Mouse (Mus musculus) urinary bladder, postnatal 25 days (tissue): ENCODE data around the gene Mapk7.
A peak's percentile ranks its signal among the peaks of the same experiment; 100 is the strongest.

Source experiments
- DNase-seq: peaks from one replicate; pipeline ENCODE4 v3.0.0; 2022; ENCODE audit warnings: low spot score

Gene Mapk7

DNA sequence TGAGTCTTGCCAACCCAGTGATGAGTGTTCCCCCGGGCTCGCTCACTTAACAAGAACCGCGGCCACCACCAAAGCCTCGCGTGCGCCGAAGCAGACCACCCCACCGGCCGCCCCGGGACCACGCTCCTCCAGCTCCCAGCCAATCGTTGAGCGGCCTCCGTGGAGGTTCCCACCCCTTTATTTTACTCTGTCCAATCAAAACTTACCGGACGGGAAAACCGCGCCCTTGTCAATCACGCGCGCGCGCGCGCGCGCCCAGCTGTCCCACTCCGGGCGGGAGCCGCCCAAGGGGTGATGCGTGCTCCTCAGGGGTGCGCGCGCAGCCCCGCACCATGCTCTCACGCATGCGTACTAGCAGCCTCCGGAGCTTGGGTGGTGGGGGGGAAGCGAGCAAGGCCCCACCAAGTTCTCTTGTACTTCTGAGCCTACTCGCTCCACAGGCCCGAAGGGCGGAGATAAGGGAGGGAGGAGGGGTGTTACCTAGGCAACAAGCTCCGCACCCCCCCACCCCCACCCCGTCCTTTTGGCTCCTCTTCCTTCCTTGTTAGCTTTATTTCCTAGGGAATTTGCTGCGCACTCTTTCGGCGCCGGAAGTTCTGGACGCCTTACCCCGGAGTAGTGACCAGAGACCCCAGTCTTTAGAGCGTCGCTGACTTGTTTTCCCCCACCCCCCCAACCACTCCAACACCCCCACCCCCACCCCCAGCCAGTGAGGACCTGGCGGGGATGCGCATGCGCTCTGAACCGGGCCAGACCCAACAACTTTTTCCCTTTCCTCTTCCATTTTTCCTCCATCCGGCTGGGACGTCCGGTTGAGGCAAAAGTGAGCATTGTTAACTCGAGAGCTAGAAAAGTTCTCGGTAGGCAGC, at the start of gene Mapk7:
TSS of gene Mapk7 (minus strand) at position 278 of the 869 bp plus-strand sequence.
- peak; percentile 93 for DNase-seq

DNA sequence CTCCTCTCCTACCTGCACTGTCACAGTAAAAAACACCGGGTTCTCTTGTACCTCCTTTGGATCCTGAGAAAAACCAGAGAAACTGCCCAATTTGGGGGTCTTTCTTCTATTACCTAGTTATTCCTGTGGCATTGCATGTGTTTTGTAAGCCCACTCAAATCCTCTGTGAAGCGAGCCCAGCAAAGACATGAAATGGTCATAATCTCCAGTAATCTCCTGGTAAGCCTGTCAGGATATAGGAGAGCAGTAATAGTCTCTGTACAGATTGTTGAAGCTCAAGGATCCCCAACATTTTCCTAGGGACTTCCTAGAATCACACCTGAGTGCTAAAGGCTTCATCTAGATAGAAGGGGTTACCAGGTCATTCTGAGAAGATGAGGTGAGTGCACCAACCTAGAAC, 46.9 kb upstream of the Mapk7 start:
- DNase-seq, result no peak

DNA sequence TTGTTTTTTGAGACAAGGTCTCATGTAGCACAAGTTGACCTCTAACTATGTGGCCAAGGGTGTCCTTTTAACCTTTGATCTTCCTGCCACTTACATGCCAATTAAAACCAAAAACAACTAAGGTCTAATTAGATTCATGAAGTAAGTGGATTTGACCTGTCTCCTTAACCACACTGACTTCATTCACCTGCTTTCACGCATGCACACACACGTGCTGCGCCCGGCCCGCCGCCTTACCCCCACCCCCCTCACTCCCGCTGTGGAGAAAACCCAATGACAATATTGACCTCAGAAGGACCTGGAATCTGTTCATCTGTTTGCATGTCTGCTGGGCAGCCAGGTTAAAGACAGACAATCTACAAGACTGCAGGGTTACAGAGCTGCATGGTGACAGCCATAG, 46.4 kb upstream of the Mapk7 start:
- no peak for DNase-seq

DNA sequence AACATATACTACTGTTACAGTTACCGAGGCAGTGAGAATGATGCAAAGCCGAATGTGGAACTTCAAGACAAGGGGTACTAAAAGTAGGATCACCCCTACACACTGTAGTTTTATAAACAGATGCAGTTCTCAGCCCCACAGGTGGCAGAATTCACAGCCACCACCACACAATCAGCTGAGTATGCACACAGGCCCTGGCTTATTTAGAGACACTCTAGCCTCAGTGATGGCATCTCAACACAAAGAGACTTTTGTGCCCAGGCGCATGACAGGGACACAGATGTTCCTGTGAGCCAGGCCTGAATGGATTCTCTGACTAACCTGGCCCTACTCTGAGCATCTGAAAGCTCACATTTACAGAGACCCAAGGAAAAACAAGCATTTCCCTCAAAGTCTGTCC, 43.2 kb upstream of the Mapk7 start:
- DNase-seq, result no peak

DNA sequence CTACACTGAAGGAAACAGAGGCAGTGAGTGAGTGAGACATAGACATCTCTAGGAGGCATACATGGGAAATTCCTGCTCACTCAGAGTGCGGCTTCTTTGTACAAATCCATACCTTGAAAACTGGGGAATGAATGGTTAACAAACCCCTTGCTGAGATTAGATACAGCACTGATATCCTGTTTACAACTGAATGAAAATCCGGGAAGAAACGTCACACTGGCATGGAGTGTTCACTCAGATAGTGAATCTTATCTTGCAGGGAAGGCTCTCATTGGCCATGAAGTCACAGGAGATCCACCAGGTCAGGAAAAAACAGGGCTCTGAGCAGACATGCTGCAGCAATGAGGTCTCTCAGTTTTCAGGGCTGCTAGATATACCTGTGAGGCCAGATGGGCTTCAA, 42.7 kb upstream of the Mapk7 start:
- DNase-seq, result no peak

DNA sequence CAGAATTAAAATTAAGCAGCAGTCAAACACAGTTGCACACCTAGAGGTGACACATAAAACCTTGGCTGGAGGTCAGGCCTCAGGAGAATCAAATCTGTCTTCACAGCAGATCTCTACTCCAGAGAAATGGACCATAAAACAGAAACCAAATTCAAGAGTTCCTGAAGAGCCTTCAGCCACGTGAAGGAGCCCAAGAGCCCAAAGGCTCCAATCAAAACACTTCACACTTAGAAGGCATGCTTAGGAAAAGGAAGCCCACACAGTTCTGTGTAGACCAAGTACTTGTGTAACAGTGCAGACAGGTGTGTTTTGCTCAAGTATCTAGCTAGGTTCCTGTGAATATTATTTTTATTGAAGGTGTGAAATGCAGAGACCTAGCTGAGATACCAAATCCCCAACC, 41.3 kb upstream of the Mapk7 start:
- DNase-seq, result no peak

DNA sequence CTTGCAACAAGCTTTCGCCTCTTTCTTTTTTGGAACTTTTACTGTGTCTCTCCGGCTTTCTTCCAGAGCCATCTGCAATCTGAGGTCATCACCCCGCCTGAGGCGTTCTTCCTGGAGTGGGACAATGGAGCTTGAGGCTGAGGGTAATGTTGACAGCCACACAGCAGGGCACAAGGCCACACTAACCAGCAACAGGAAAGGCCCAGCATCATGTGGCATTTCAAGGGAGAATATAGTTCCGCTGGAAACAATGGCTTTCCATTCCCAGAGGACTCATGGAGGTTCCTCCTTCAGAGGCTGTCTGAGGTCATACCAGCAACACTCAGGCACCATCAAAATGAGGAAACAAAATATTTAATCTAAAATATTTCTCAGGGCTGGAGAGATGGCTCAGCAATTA, 39.4 kb upstream of the Mapk7 start:
- no peak for DNase-seq

DNA sequence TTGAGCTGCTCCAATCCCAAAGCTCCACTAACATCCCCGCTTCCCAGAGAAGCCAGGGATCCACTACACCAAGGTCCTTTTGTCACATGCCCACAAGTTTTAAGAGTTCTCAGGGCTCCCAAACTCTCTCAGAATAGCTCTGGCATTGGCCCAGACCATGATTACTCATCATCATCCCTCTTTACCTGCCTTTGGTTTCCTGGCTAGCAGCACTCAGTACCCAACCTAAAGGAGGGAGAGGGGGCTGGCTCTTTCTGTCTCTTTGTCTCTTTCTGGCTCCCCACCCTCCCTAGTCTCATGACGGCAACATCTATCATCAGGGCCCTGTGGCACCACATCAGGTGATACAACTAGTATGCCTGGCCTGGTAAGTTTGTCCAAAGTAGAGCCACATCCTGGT, 38.6 kb upstream of the Mapk7 start:
- DNase-seq, result no peak

DNA sequence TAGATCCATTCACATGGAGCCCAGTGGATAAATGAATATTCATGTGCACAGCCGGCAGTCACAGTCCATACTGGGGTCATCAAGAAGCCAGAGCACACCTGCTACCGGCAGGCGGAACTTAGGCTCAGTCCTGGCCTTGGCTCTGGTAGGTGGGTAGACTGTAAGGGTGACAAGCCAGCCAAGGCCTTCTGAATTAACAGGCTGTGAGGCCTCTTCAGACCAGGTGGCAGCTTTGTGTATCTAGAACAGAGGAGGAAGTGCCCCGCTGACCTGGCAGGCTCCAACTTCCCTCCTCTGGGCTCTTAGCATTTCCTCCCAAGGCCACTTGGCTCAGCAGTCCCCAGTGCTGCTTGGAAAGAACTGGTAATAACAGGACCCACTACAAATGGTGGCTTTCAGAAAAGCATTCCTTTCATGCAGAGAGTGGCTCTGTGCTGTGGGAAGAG, 35.1 kb upstream of the Mapk7 start:
- no peak for DNase-seq

DNA sequence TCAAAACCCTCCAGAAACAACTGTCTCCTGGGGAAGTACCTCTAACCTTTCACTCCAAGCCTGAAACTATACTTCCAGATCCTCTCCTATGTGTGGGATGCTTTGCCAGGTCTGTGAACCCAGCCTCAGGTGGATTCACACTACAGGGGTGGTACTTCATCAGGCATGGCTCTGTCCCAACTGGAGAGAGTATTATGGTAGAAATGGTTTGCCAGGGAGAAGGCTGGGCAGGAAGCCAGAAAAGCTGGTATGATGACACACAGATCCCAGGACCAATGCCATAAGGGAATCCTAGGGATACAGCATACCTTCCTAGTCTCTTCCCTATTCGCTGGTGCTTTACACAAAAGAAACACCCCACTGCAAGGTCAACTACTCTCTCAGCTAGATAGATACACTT, 32.7 kb upstream of the Mapk7 start:
- no peak for DNase-seq

DNA sequence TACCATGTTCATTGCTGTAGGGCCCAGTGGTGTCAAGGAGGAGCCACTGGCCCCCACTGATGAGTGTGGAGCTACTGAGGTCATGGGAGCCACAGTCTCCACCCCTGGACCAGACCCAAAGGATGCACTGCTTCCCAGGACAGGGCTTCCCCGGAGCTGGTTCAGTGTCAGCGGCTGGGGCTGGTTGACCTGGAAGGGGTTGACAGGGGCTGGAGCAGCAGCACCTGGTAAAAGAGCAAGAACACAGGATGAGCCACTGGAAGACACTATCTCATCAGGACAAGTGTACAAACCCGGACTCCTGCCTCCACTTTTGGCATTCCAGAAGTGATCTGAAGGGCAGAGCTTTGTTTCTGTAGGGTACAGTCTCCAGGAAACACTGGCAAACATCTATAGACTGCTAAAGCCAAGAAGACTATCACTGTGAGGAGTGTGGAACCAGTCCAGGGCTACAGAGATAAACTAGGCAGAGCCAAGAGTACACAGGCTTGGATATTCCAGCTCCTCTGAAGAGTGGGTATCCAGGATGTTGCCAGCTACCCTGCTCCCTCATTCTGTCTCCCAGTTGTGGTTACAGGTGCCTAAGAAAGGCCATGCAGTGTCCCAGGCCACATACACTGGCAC, 25.4 kb upstream of the Mapk7 start:
- DNase-seq, result no peak

DNA sequence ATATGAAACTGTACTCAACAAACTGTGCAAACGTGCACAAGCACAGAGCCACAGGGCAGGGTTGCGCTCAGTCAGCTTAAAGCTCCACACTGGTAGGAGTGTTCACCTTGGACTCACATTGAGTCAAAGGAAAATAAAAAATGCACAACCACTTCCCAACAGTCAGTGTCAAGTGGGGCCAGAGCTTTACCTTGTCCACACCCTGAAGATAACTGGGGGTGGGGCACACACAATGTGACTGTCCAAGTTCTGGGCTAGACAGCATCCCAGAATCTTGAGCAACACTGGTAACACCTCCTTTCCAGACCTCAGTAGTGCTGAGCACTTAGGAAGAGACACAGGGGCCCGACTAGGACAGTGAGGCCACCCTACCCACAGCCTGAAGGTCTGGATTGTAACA, 24.7 kb upstream of the Mapk7 start:
- no peak for DNase-seq

DNA sequence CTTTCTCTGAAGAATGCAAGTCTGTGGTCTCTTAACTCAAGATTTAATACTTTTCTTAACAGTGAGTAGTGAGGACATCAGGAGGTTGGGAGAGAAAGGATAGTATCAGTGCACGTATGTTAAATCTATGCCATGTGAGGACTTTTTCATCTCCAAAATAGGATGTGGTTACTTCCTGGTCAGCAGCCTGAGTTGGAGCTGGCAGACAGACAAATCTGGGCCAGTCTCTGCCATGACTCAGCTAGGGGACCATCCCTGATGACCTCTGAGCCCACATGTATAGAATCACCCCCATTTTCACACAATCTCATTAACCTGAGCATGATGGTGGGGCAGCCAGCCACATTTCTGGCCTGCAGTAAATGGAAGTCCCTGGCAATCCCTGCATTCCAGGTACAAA, 23.8 kb upstream of the Mapk7 start:
- DNase-seq, result no peak

DNA sequence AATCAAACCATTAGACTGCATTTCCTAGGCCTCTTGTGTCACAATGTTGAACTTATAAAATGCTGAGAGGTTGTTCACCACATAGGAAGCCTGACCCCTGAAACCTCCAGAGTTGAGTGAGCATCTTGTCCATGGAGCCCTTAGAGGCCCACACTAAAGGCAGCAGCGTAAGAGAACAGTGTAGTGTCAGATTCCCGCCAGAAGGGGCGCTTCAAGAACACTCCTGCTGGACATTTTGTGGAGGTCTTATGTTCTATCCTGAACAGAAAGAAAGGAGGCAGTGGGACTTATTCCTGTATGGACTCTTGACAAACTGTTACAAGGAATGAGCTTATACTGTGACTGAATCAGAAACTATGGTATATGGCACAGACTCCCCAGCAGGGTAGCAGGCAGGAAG, 20.7 kb upstream of the Mapk7 start:
- no peak for DNase-seq

DNA sequence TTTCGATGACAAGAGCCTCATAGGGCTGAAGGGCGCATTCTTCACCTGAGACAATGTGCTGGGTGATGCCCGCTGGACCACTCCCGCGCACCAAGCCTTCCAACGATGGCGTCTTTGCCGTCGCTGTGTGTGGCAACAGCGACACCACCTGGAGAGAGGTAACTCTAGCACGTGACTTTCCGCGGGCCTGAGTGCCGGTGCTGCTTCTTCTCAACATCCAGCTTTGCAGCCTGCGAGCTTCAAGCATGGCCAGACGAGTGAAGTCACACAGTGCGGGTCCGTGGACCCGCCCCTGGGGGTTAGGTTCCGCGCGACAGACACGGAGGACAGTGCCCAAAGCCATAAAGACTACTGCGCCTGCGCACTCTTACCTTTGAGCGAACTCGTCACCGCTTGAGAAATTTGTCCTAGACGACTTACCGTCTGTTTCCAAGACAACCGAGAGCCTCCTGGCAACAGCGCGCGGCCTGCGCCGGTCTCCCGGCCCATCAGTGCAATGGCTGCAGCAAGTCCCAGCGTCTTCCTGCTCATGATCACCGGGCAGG, 10.6 kb upstream of the Mapk7 start, which contains the start of gene B9d1:
TSS of gene B9d1 (plus strand) at position 432 of the 545 bp plus-strand sequence.
- DNase-seq, result peak; percentile 97

DNA sequence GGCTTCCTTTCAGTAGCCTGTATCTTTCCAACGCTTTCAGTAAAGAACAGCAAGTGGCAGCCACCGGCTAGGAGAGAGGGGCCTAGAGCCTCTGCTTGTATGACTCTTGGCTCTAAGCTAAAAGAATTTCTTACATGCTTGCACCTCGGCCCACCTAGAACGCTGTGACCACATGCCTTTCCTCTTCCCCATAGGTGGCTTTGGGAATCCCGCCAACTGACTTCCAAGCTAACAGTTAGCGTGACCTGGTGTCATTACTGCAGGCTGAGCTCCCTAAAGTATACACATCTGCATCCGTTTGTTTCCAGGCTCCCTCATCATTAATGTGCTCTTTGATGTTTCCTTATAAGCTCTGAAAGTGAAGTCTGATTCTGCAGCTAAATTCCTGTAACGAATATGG, 9.7 kb upstream of the Mapk7 start:
- DNase-seq, result no peak

DNA sequence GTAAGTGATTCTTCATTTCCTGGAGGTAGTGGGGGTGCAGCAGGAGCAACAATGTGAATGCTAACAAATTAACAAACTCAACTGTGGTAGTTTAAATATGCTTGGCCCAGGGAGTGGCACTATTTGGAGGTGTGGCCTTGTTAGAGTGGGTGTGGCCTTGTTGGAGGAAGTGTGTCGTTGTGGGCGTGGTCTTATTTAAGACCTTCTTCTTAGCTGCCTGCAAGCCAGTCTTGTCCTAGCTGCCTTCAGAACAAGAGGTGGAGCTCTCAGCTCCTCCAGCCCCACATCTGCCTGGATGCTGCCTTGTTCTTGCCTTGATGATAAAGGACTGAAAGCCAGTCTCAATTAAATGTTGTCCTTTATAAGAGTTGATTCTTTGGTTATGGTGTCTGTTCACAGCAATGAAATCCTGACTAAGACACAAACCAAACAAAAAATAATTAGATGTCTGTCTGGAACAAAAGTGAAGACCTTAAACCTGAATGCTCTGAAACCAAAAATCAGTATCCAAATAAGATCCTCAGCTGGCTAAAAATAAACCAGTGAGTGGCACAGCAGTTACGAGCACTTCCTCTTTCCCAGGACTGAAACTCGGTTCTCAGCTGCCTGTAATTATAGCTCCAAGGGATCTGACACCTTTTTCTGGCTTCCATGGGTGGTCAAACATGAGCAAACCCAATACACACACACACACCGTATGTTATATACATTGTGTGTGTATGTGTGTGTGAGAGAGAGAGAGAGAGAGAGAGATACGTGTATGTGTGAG, 4.7 kb upstream of the Mapk7 start:
- DNase-seq, result no peak

DNA sequence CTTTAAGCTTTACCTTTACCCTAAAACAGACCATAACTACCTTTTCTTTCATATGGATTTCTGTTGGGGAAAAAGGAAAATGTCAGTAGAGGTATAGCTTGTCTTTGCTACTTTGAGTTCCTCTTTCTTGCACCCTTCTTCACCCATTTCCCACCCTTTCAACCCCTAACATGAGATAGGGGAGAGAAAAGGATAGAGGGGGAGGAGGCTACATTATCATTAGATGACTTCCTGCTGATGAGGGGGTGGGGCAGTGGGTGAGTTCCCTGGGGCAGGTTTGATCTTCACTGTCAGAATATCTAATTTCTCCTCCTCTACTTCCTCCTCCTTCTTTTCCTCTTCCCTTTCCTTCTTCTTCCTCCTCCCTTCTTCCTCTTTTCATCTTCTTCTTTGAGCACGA, 3.3 kb upstream of the Mapk7 start:
- no peak for DNase-seq

DNA sequence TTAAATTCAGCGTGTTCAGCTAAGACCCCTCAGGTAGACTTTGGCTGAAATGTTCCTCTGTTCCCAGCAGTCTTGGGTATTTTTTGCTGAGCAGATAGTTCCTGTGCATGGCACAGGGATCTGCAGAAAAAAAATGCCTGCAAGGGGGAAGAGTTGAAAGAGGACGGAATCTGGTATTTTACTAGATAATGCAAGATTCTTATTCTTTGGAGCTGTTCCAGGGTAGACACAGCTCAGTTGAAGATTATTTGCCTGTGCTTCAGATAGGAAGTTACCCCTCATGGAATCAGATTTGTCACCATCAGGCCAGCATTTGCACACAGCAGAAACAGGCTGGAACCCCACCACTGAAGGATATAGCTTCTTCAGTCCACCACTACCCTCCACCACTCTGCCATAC, 1.3 kb upstream of the Mapk7 start:
- no peak for DNase-seq

DNA sequence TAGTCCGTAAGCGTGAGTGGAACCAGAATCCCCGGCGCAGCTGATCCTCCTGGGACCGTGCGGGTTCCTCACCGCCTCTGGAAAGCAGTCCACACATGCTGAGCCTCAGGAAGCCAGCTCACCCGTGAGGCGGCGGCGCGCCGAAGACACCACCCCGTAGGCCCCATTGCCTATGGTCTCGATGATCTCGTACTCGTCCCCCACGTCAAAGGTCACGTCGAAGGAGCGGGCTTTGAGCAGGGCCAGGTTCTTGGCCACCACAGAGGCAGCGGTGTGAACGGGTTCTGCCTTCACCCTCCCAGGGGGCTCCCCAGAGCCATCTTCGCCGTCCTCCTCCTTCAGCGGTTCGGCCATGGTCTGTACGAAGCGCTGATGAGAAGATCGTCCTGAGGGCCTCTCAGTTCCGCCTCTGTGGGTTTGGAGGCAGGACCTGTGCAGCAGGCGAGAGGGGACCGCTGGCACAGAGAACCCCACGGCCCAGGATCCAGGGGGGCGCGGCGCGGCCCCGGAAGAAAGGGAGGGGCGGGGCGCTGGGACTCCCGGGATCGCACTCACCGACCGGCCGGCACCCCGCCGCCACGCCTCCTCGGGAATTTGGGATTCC, 579 bp downstream of the Mapk7 start:
- peak; percentile 33 for DNase-seq

DNA sequence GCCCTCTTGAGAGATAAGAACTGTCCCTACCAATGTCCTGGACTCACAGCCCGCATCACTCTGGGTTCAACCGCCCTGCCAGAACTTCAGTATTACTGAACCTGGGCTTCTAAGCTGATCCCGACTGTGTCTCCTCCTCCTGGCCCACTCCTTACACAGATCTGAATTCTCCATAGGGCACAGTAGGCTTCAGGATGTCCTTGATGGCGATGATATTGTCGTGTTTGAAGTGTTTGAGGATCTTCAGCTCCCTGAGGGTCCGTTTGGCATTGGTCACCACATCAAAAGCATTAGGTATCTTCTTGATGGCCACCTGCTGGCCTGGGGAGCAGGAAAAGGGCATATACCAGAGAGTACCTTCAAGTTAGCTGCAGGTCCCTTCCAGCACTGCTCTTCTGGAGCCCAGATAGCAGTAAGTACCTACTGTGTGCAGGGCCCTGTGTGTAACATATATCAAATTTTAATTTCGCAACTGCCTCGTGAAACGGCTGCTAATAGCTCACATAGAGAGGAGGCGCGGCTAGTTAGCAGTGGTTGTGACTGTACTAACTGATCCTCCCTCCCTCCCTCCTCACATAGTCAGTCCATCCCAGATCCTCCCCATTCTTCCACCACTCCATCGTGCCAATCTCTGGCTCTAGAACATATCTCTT, 1.3 kb downstream of the Mapk7 start:
- no peak for DNase-seq
